Mouse (Mus musculus) leukemia stem cell, adult 10-12 weeks (primary cell): ENCODE data around the gene Slc38a6. TPM values are rescaled to one million over a fixed set of nuclear protein-coding genes. Genes with fewer than 3 reads are reported as not detected.

Source experiments
- polyA plus RNA-seq: library from polyadenylated mRNA; stranded (reverse); fragments of >175 nt; gene quantifications from 2 replicates; pipeline ENCODE4 v1.2.3, GENCODE M21; 2012; ENCODE audit warnings: low replicate concordance

The Slc38a6 gene
- 1.2 TPM in 1 of 2 replicates, not detected in the other for polyA plus RNA-seq

DNA sequence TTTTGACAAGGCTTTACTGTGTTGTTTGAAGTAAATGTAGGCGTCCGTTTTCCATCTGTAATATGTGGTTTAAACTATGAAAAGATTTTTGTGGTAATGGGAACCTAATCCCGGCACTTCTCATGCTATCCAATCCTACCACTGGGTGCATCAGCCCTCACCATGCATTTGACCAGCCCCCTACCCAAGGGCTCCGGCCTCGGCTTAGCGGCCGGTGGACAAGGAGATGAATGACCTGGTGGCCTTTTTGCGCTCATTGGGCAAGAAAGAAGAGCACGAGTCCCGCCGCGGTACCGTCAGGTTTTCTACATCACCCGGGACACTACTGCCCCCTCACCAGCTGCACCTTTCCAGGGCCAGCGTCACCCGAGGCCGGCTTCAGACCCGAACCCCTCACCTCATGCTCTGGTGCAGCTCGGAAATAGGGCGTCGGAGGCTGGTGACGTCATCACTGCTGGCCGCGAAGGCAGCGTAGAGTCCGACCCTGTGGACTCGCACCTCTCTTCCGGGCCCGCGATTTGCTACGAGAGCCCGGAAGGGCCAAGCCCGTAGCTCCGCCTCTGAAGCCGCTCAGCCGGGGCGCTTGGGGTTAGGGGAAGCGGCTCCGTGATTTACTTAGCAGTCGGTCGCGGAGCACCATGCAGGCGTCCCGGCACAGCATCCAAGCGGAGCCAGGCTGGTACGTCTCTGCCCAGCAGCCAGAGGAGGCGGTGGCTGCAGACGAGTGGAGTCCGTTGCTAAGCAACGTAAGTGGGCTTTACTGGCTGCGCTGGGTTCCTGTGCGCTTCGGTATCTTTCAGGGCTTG, at the start of gene Slc38a6, which contains the start of gene Trmt5:
Gene Slc38a6 (plus strand): TSS at position 493 of the 806 bp plus-strand sequence.
Gene Trmt5 (minus strand): TSS at position 424 of the 806 bp plus-strand sequence.

Other genes with a start within 250 kb of the Slc38a6 start
- gene Six1, start 232.9 kb upstream of the Slc38a6 start, polyA plus RNA-seq = not detected in 2 replicates
- gene Six4, start 173.3 kb upstream of the Slc38a6 start, polyA plus RNA-seq = 0.05 TPM in 1 of 2 replicates, not detected in the other
- gene Mnat1, start 163.1 kb upstream of the Slc38a6 start, polyA plus RNA-seq = 0.77 and 0.99 TPM in 2 replicates
- 0.86 and 4.7 TPM in 2 replicates for gene Trmt5, start 69 bp upstream of the Slc38a6 start, polyA plus RNA-seq